Mouse (Mus musculus): ENCODE results near the gene Clca1. TPM values are rescaled to one million over a fixed set of nuclear protein-coding genes. Genes with fewer than 3 reads are reported as not detected.

The Clca1 gene
- total RNA-seq (2012; rRNA removed), result not detected in 2 replicates
- not detected for polyA plus RNA-seq (2012; ENCODE audit: insufficient read depth in 1 of 2, insufficient read length in 2 of 2, low read depth in 1 of 2, low replicate concordance in 2 of 2, missing spikeins in 1 of 2)

DNA sequence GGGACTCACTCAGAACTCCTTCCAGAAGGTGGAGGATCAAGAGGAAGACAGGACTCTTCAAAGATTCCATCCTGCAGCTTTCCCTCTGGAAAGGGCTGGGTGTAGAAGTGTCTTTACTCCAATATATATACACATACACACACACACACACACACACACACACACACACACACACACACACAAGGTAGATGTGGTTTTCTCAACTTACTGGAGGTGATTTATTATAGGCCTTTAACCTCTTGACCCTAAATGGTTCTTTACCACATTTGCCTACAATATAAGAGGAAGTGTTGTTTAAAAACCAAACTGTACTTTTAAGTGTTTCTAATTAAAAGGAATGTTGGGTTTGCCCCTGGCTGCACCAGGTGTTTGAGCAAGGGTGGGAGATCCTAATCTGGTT lies at the start of gene Clca1:
Gene Clca1, minus strand, starts transcription at position 101 of the 400 bp plus-strand sequence.
- Histone ChIP-seq H3K9ac (ENCODE audit: control insufficient read depth, low read depth, low read length, poor library complexity, severe bottlenecking) (no peak within 1 kb of the TSS), H3K36me3 (ENCODE audit: control insufficient read depth in 1 of 2, insufficient read depth in 2 of 2, low read length in 2 of 2) (no peaks in the 10 kb centered on the region), H3K27ac (ENCODE audit: control insufficient read depth, low read depth, low read length) (no peak within 1 kb of the TSS), H3K4me1 (ENCODE audit: control insufficient read depth in 1 of 2, insufficient read depth in 2 of 2, low read length in 2 of 2) (no peaks in the 10 kb centered on the region), H3K9me3 (replicated peaks; ENCODE audit: insufficient read depth, low read length) (no peaks in the 10 kb centered on the region), H3K79me2 (ENCODE audit: control insufficient read depth, insufficient read depth, low read length, poor library complexity) (no peaks in the 10 kb centered on the region), H3K4me3 (ENCODE audit: control insufficient read depth in 1 of 2, insufficient read depth in 1 of 2, low read depth in 2 of 2, low read length in 2 of 2) (no peak within 1 kb of the TSS), H3K27me3 (ENCODE audit: control insufficient read depth in 1 of 2, insufficient read depth in 2 of 2, low read length in 2 of 2) (peaks cover 2% of the 10 kb centered on the region in 2 experiments; a peak in 2 of 4 replicates)
- DNase-seq (ENCODE audit: low read depth, low spot score), result no peak
- TF ChIP-seq ZMIZ1 (IDR thresholded peaks at IDR 0.05; ENCODE audit: low read depth, low read length) (no peak), E2F4 (IDR thresholded peaks at IDR 0.05; ENCODE audit: borderline replicate concordance, low read depth, low read length) (no peak), ZNF384 (IDR thresholded peaks at IDR 0.05; ENCODE audit: low read depth, low read length) (no peak), TAL1 (IDR thresholded peaks at IDR 0.05; ENCODE audit: low read length) (no peak), TBP (IDR thresholded peaks at IDR 0.05; ENCODE audit: low read depth, low read length) (no peak), CHD2 (IDR thresholded peaks at IDR 0.05; ENCODE audit: low read length) (no peak), SIN3A (IDR thresholded peaks at IDR 0.05; ENCODE audit: low read length) (no peak), GABPA (IDR thresholded peaks at IDR 0.05; ENCODE audit: low read depth, low read length) (no peak), HCFC1 (IDR thresholded peaks at IDR 0.05; ENCODE audit: low read depth, low read length) (no peak), NRF1 (IDR thresholded peaks at IDR 0.05; ENCODE audit: insufficient read depth, low read depth, low read length, poor library complexity, severe bottlenecking) (no peak), NELFE (IDR thresholded peaks at IDR 0.05; ENCODE audit: low read depth, low read length) (no peak), POLR2AphosphoS2 (IDR thresholded peaks at IDR 0.05; ENCODE audit: low read length) (no peak), UBTF (IDR thresholded peaks at IDR 0.05; ENCODE audit: borderline replicate concordance, insufficient read depth, low read depth, low read length) (no peak), RCOR1 (IDR thresholded peaks at IDR 0.05; ENCODE audit: low read depth, low read length) (no peak), ELF1 (IDR thresholded peaks at IDR 0.05; ENCODE audit: low read depth, low read length) (no peak), USF2 (IDR thresholded peaks at IDR 0.05; ENCODE audit: borderline replicate concordance in 1 of 2, insufficient read depth in 1 of 2, low read depth in 1 of 2, low read length in 2 of 2) (no peak), TCF12 (IDR thresholded peaks at IDR 0.05; ENCODE audit: low read depth, low read length) (no peak), KAT2A (conservative IDR thresholded peaks at IDR 0.05; ENCODE audit: low read depth, low read length) (no peak), ZC3H11A (IDR thresholded peaks at IDR 0.05; ENCODE audit: low read depth, low read length) (no peak), MYC (IDR thresholded peaks at IDR 0.05; ENCODE audit: low read depth, low read length) (no peak)

GRCm38 (mm10) chr3:145080904-145081303 lies 48.3 kb upstream of the Clca1 start:
- no peak overlapping the region for H3K4me3 ChIP-seq (ENCODE audit: control insufficient read depth in 1 of 2, insufficient read depth in 1 of 2, low read depth in 2 of 2, low read length in 2 of 2)
- no peak overlapping the region for H3K9ac ChIP-seq (ENCODE audit: control insufficient read depth, low read depth, low read length, poor library complexity, severe bottlenecking)
- H3K36me3 ChIP-seq (ENCODE audit: control insufficient read depth in 1 of 2, insufficient read depth in 2 of 2, low read length in 2 of 2), result peaks cover 0 to 3% of the 10 kb centered on the region in 2 experiments; a peak in 2 of 4 replicates
- H3K9me3 ChIP-seq (replicated peaks; ENCODE audit: insufficient read depth, low read length), result no peaks in the 10 kb centered on the region
- H3K79me2 ChIP-seq (ENCODE audit: control insufficient read depth, insufficient read depth, low read length, poor library complexity), result no peaks in the 10 kb centered on the region
- TF ChIP-seq ELF1 (IDR thresholded peaks at IDR 0.05; ENCODE audit: low read depth, low read length) (no peak), MAFK (IDR thresholded peaks at IDR 0.05; ENCODE audit: borderline replicate concordance, low read depth, low read length) (peak; percentile 91)
- no peaks in the 10 kb centered on the region; a peak in 2 of 4 replicates for H3K27me3 ChIP-seq (ENCODE audit: control insufficient read depth in 1 of 2, insufficient read depth in 2 of 2, low read length in 2 of 2)
- DNase-seq (ENCODE audit: low read depth, low spot score), result no peak
- H3K27ac ChIP-seq (ENCODE audit: control insufficient read depth, low read depth, low read length), result no peak overlapping the region
- H3K4me1 ChIP-seq (ENCODE audit: control insufficient read depth in 1 of 2, insufficient read depth in 2 of 2, low read length in 2 of 2), result no peaks in the 10 kb centered on the region

Data from MEL (cell line).